Mouse (Mus musculus) Patski (cell line): ENCODE data around the gene Erp27. TPM values are rescaled to one million over a fixed set of nuclear protein-coding genes. Genes with fewer than 3 reads are reported as not detected.
A peak's percentile ranks its signal among the peaks of the same experiment; 100 is the strongest.

Source experiments
- ATAC-seq: fragments of 100-300 bp; one replicate; pipeline ENCODE4 v1.8.0; 2021
- CTCF ChIA-PET: fragments of 350-600 bp; sonication (Branson Sonifier 250); formaldehyde crosslinking; loops from one replicate; lab custom pipeline; 2022; ENCODE audit warnings: inconsistent platforms; lab: Charles Lee
- POLR2A ChIA-PET: fragments of 350-600 bp; sonication (Branson Sonifier 250); formaldehyde crosslinking; loops from one replicate; lab custom pipeline; 2022; ENCODE audit warnings: antibody characterized with exemption, inconsistent platforms; lab: Charles Lee
- DNase-seq: peaks from one replicate; pipeline ENCODE4 v3.0.0-alpha.2; 2011; ENCODE audit warnings: low read depth, low spot score
- H3K27me3 ChIP-seq: fragments of 371-371 bp; one replicate; pipeline ENCODE4 v1.5.1; 2021
- CTCF ChIP-seq: fragments of 100-300 bp; IDR thresholded peaks from one replicate; pipeline ENCODE4 v1.5.1; 2021
- in situ Hi-C: fragments of 300-500 bp; cut with MboI; formaldehyde crosslinking; loops from 3 replicates; pipeline ENCODE4 v1.11.1; 2018; ENCODE audit warnings: low pct_unique_long_range_greater_than_20kb, mixed read lengths
- polyA plus RNA-seq: library from polyadenylated mRNA; unstranded; gene quantifications from one replicate; pipeline ENCODE4 v1.2.3, GENCODE M21; 2021

Gene Erp27
- polyA plus RNA-seq, 1 experiment from 2014 or later: 0.30 TPM

- ChIA-PET CTCF (interaction anchor here (0.8 to 1.2 kb wide), 2 partner anchors 40 to 87 kb away, joined by 3 read pairs; no protein-coding TSS in a partner anchor), POLR2A (no interaction called here)
- DNase-seq (no peak), ATAC-seq (no peak)
- in situ Hi-C loops: no loop called here
- TF ChIP-seq CTCF: no peak
- H3K27me3 ChIP-seq: no peaks in the 10 kb centered on the region
Measured at GRCm38 (mm10) chr6:136881678-136882077, 40.3 kb downstream of the Erp27 start.

- H3K27me3 ChIP-seq: no peaks in the 10 kb centered on the region
- ATAC-seq (no peak), DNase-seq (no peak)
- TF ChIP-seq CTCF: no peak
- ChIA-PET CTCF (interaction anchor here (1.2 to 2.2 kb wide), 2 partner anchors 8 to 11 kb away, joined by 6 read pairs; no protein-coding TSS in a partner anchor), POLR2A (no interaction called here)
- in situ Hi-C loops: loop anchor here (5.0 kb wide), 1 partner anchor 42 kb away; no protein-coding TSS in a partner anchor
Measured at GRCm38 (mm10) chr6:136875670-136876069, 46.3 kb downstream of the Erp27 start, which contains the start of gene Mgp. Gene Mgp (minus strand): TSS chr6:136875823.

DNA sequence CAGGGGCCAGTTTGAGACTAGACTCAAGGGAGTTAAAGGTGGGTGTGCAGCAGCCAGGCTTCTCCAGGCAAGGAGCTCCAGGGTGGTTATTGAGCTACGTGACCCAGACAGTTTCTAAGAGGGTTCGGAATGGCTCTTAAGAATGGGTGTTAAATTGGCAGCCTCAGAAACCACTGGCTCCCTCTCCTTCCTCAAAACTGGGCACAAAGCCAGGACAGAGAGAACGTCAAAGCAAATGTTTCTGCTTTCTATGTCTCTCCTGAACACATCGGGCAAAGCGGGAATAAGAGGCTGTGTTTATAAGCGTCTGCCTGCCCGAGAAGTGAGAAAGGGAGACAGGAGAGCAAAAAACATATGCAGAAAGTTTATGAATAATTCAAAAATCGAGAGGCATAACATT is 47.4 kb downstream of the Erp27 start:
- CTCF ChIA-PET: interaction anchor here (1.2 to 2.2 kb wide), 2 partner anchors 9 to 26 kb away, joined by 3 to 6 read pairs; no protein-coding TSS in a partner anchor
- POLR2A ChIA-PET: no interaction called here
- TF ChIP-seq CTCF: no peak
- ATAC-seq: no peak
- in situ Hi-C loops: no loop called here
- H3K27me3 ChIP-seq: no peaks in the 10 kb centered on the region
- DNase-seq: no peak

GRCm38 (mm10) chr6:136868921-136869320 is 53.1 kb downstream of the Erp27 start:
- TF ChIP-seq CTCF: no peak
- ChIA-PET CTCF (interaction anchor here (1.0 kb wide), 1 partner anchor 22 kb away, joined by 3 read pairs; no protein-coding TSS in a partner anchor), POLR2A (no interaction called here)
- ATAC-seq: no peak
- no peak for DNase-seq
- no peaks in the 10 kb centered on the region for H3K27me3 ChIP-seq
- in situ Hi-C loops: no loop called here

GRCm38 (mm10) chr6:136866150-136866549 is 55.8 kb downstream of the Erp27 start:
- ATAC-seq: no peak
- TF ChIP-seq CTCF: no peak
- POLR2A ChIA-PET: interaction anchor here (1.0 kb wide), 1 partner anchor 11 kb away, joined by 4 read pairs; no protein-coding TSS in a partner anchor
- DNase-seq: no peak
- CTCF ChIA-PET: interaction anchor here (1.3 to 2.0 kb wide), 5 partner anchors 8 to 103 kb away, joined by 3 to 8 read pairs (median 6); no protein-coding TSS in a partner anchor
- in situ Hi-C loops: no loop called here
- no peaks in the 10 kb centered on the region for H3K27me3 ChIP-seq

DNA sequence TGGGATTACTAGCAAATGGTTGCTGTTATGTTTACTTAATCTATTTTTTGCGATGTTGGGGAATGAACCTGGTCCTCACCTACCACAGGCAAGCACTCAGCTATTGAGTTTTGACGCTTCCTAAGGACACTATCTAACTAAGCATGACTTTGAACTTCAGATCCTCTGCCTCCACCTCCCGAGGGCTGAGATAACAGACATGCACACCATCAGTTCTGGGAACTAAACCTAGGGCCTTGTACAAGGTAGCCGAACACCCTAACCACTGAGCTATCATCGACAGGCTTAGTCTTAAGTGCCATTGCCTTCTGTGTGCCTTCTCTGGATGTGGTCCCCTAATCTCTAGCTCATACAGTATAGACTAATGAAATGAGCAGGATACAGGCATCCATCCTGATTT is 56.6 kb downstream of the Erp27 start:
- ATAC-seq: no peak
- CTCF ChIA-PET: interaction anchor here (1.0 to 2.0 kb wide), 5 partner anchors 9 to 104 kb away, joined by 4 to 8 read pairs (median 6); no protein-coding TSS in a partner anchor
- TF ChIP-seq CTCF: no peak
- in situ Hi-C loops: no loop called here
- DNase-seq: no peak
- POLR2A ChIA-PET: no interaction called here
- H3K27me3 ChIP-seq: no peaks in the 10 kb centered on the region

DNA sequence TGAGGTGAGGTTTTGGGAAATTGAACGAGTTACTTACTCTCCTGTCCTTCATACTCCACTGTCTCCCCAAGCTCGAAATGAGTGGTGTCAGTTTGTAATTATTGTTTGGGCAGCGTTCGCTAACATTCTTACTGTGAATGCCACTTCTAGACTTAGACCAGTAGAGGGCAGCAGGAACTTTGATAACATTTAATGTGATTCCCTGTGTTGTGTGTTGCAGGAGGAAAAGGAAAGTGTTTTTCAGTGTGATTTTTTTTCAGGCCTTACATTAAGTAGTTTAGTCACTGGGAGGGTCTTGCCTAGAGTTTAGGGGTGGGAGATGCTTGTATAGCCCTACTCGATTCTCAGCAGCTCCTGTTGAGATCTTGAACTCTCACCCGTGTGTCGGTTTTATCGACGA is 61.0 kb downstream of the Erp27 start:
- in situ Hi-C loops: loop anchor here (5.0 kb wide), 1 partner anchor 106 kb away; no protein-coding TSS in a partner anchor

GRCm38 (mm10) chr6:136858420-136858819 is 63.6 kb downstream of the Erp27 start:
- in situ Hi-C loops: loop anchor here (10.0 kb wide), 1 partner anchor 316 kb away; the partner anchor contains the start of gene Rerg
- ATAC-seq: no peak

More for the DNA sequence above, 61.0 kb downstream of the Erp27 start:
- ChIA-PET POLR2A (no interaction called here), CTCF (interaction anchor here (0.8 to 4.3 kb wide), 15 partner anchors 10 to 129 kb away, joined by 3 to 35 read pairs (median 4); partner anchors contain the start of genes Erp27, Hist4h4 and Pde6h)
- ATAC-seq (no peak), DNase-seq (peak; percentile 19)
- TF ChIP-seq CTCF: peak; percentile 57
- no peaks in the 10 kb centered on the region for H3K27me3 ChIP-seq

GRCm38 (mm10) chr6:136857873-136858260 is 64.1 kb downstream of the Erp27 start:
- TF ChIP-seq CTCF: no peak
- in situ Hi-C loops: loop anchor here (10.0 kb wide), 1 partner anchor 317 kb away; the partner anchor contains the start of gene Rerg
- no peak for DNase-seq
- POLR2A ChIA-PET: no interaction called here
- ATAC-seq: no peak
- CTCF ChIA-PET: no interaction called here
- no peaks in the 10 kb centered on the region for H3K27me3 ChIP-seq

More at GRCm38 (mm10) chr6:136858420-136858819, 63.6 kb downstream of the Erp27 start:
- ChIA-PET POLR2A (no interaction called here), CTCF (interaction anchor here (4.3 kb wide), 1 partner anchor 111 kb away, joined by 35 read pairs; no protein-coding TSS in a partner anchor)
- H3K27me3 ChIP-seq: no peaks in the 10 kb centered on the region
- DNase-seq: no peak
- no peak for TF ChIP-seq CTCF

Other genes with a start within 250 kb of the Erp27 start
- gene Gucy2c, start 140.4 kb downstream of the Erp27 start, polyA plus RNA-seq: 0.01 TPM
- gene Hist4h4, start 117.8 kb downstream of the Erp27 start, polyA plus RNA-seq: 0.05 TPM
- gene H2afj, start 113.9 kb downstream of the Erp27 start, polyA plus RNA-seq: 111 TPM
- 1.1 TPM for gene BC049715, start 94.6 kb downstream of the Erp27 start, polyA plus RNA-seq
- 67.7 TPM for gene Wbp11, start 93.9 kb downstream of the Erp27 start, polyA plus RNA-seq
- gene Smco3, start 86.7 kb downstream of the Erp27 start, polyA plus RNA-seq: 0.24 TPM
- not detected for gene Art4, start 64.4 kb downstream of the Erp27 start, polyA plus RNA-seq
- gene Mgp, start 46.4 kb downstream of the Erp27 start, polyA plus RNA-seq: 0.68 TPM
- 1.3 TPM for gene Pde6h, start 1.7 kb upstream of the Erp27 start, polyA plus RNA-seq
- gene Arhgdib, start 19.7 kb upstream of the Erp27 start, polyA plus RNA-seq: 11.6 TPM
- 2.3 TPM for gene Rerg, start 248.3 kb upstream of the Erp27 start, polyA plus RNA-seq